Mouse (Mus musculus) heart, embryonic 10.5 days (tissue): ENCODE data around the gene Sox5. TPM values are rescaled to one million over a fixed set of nuclear protein-coding genes. Genes with fewer than 3 reads are reported as not detected.

Source experiments
- DNase-seq: peaks from one replicate; pipeline ENCODE4 v3.0.0-alpha.2; 2017; ENCODE audit warnings: low spot score
- H3K27ac ChIP-seq: fragments of 300-500 bp; sonication (generic); 2 replicates; pipeline ENCODE4 v1.5.1; 2016; ENCODE audit warnings: mild to moderate bottlenecking
- H3K27me3 ChIP-seq: fragments of 300-500 bp; sonication (generic); 2 replicates; pipeline ENCODE4 v1.6.1; 2016; ENCODE audit warnings: mild to moderate bottlenecking; ENCODE audit not compliant: poor library complexity, insufficient read depth, severe bottlenecking
- H3K36me3 ChIP-seq: fragments of 300-500 bp; sonication (generic); 2 replicates; pipeline ENCODE4 v1.6.1; 2016; ENCODE audit warnings: mild to moderate bottlenecking, moderate library complexity
- H3K4me1 ChIP-seq: fragments of 300-500 bp; sonication (generic); 2 replicates; pipeline ENCODE4 v1.6.1; 2016; ENCODE audit warnings: mild to moderate bottlenecking
- H3K4me3 ChIP-seq: fragments of 300-500 bp; sonication (generic); 2 replicates; pipeline ENCODE4 v1.5.1; 2016; ENCODE audit warnings: mild to moderate bottlenecking, moderate library complexity
- H3K9me3 ChIP-seq: fragments of 300-500 bp; sonication (generic); 2 replicates; pipeline ENCODE4 v1.6.1; 2016; ENCODE audit warnings: mild to moderate bottlenecking, moderate library complexity
- WGBS: fragments of 180-500 bp; shearing (Covaris S2); methylation state at CpG from one replicate; pipeline ENCODE4 v1.1.7; 2016; 5-methylcytosine and 5-hydroxymethylcytosine counted together
- polyA plus RNA-seq: library from polyadenylated mRNA; unstranded; fragments of >200 nt; fragmentation: Nextera tagmentation; extraction: Ambion mirVana; gene quantifications from 2 replicates; pipeline ENCODE4 v1.2.1, GENCODE M21; 2016

Gene Sox5
- polyA plus RNA-seq, 1 experiment from 2014 or later: 17.1 TPM

GRCm38 (mm10) chr6:144361267-144362038 lies 420.3 kb downstream of the Sox5 start:
- WGBS: 12% methylated on average over 5 of the region's 5 CpGs
- H3K9me3 ChIP-seq: no peaks in the 10 kb centered on the region
- H3K4me1 ChIP-seq: peaks cover 10% of the 10 kb centered on the region; the same call in 1 of the 2 replicates
- no peak for DNase-seq
- 0 out of 2 replicates have a peak overlapping the region, but pooled peaks have one; percentile 2 for H3K27ac ChIP-seq
- no peaks in the 10 kb centered on the region for H3K27me3 ChIP-seq
- no peaks in the 10 kb centered on the region for H3K36me3 ChIP-seq
- H3K4me3 ChIP-seq: 0 out of 2 replicates have a peak overlapping the region, but pooled peaks have one; percentile 5

GRCm38 (mm10) chr6:144357081-144357480 lies 424.7 kb downstream of the Sox5 start:
- Histone ChIP-seq H3K27ac (no peak overlapping the region), H3K36me3 (no peaks in the 10 kb centered on the region), H3K27me3 (no peaks in the 10 kb centered on the region), H3K4me3 (no peak overlapping the region), H3K9me3 (no peaks in the 10 kb centered on the region), H3K4me1 (peaks cover 10% of the 10 kb centered on the region; the same call in 1 of the 2 replicates)
- peak; percentile 7 for DNase-seq
- 74% methylated on average over 4 of the region's 4 CpGs for WGBS

GRCm38 (mm10) chr6:144351049-144351448 lies 430.7 kb downstream of the Sox5 start:
- DNase-seq: no peak
- no peaks in the 10 kb centered on the region for H3K4me1 ChIP-seq
- no peak overlapping the region for H3K4me3 ChIP-seq
- no peaks in the 10 kb centered on the region for H3K27me3 ChIP-seq
- H3K9me3 ChIP-seq: no peaks in the 10 kb centered on the region
- H3K36me3 ChIP-seq: no peaks in the 10 kb centered on the region
- H3K27ac ChIP-seq: no peak overlapping the region
- 86% methylated on average over 6 of the region's 6 CpGs for WGBS

GRCm38 (mm10) chr6:144343338-144343737 lies 438.4 kb downstream of the Sox5 start:
- no peak overlapping the region for H3K27ac ChIP-seq
- no peaks in the 10 kb centered on the region for H3K36me3 ChIP-seq
- peaks cover 3% of the 10 kb centered on the region; the same call in 1 of the 2 replicates for H3K4me1 ChIP-seq
- H3K4me3 ChIP-seq: no peak overlapping the region
- DNase-seq: no peak
- no peaks in the 10 kb centered on the region; the same call in 1 of the 2 replicates for H3K27me3 ChIP-seq
- H3K9me3 ChIP-seq: no peaks in the 10 kb centered on the region; the same call in 1 of the 2 replicates
- WGBS: 52% methylated on average over 11 of the region's 11 CpGs

GRCm38 (mm10) chr6:144339554-144339953 lies 442.2 kb downstream of the Sox5 start:
- Histone ChIP-seq H3K9me3 (no peaks in the 10 kb centered on the region; the same call in 1 of the 2 replicates), H3K36me3 (no peaks in the 10 kb centered on the region), H3K4me3 (no peak overlapping the region), H3K4me1 (peaks cover 3% of the 10 kb centered on the region; the same call in 1 of the 2 replicates), H3K27me3 (no peaks in the 10 kb centered on the region; the same call in 1 of the 2 replicates), H3K27ac (no peak overlapping the region)
- DNase-seq: no peak
- 85% methylated on average over 3 of the region's 3 CpGs for WGBS

- DNase-seq: no peak
- Histone ChIP-seq H3K27ac (no peak overlapping the region), H3K4me1 (peaks cover 3% of the 10 kb centered on the region; the same call in 1 of the 2 replicates), H3K27me3 (no peaks in the 10 kb centered on the region; the same call in 1 of the 2 replicates), H3K4me3 (no peak overlapping the region), H3K36me3 (no peaks in the 10 kb centered on the region), H3K9me3 (no peaks in the 10 kb centered on the region; the same call in 1 of the 2 replicates)
- 73% methylated on average over 13 of the region's 13 CpGs for WGBS
Measured at GRCm38 (mm10) chr6:144339006-144339405, 442.8 kb downstream of the Sox5 start.

GRCm38 (mm10) chr6:144338221-144338620 lies 443.6 kb downstream of the Sox5 start:
- Histone ChIP-seq H3K4me3 (no peak overlapping the region), H3K27ac (no peak overlapping the region), H3K4me1 (peaks cover 3% of the 10 kb centered on the region; the same call in 1 of the 2 replicates), H3K36me3 (no peaks in the 10 kb centered on the region), H3K9me3 (no peaks in the 10 kb centered on the region; the same call in 1 of the 2 replicates), H3K27me3 (no peaks in the 10 kb centered on the region; the same call in 1 of the 2 replicates)
- no peak for DNase-seq
- WGBS: 82% methylated on average over 4 of the region's 4 CpGs

GRCm38 (mm10) chr6:144337436-144337969 lies 444.3 kb downstream of the Sox5 start:
- WGBS: 49% methylated on average over 14 of the region's 14 CpGs
- Histone ChIP-seq H3K9me3 (no peaks in the 10 kb centered on the region; the same call in 1 of the 2 replicates), H3K4me1 (peaks cover 3% of the 10 kb centered on the region; the same call in 1 of the 2 replicates), H3K36me3 (no peaks in the 10 kb centered on the region), H3K27ac (no peak overlapping the region), H3K27me3 (no peaks in the 10 kb centered on the region; the same call in none of the 2 replicates), H3K4me3 (no peak overlapping the region)
- no peak for DNase-seq

GRCm38 (mm10) chr6:144336789-144337188 lies 445.0 kb downstream of the Sox5 start:
- Histone ChIP-seq H3K36me3 (no peaks in the 10 kb centered on the region), H3K4me1 (peaks cover 3% of the 10 kb centered on the region; the same call in 1 of the 2 replicates), H3K4me3 (no peak overlapping the region), H3K9me3 (no peaks in the 10 kb centered on the region; the same call in 1 of the 2 replicates), H3K27me3 (no peaks in the 10 kb centered on the region; the same call in none of the 2 replicates), H3K27ac (no peak overlapping the region)
- DNase-seq: peak; percentile 16
- WGBS: 88% methylated on average over 4 of the region's 4 CpGs

- H3K27me3 ChIP-seq: peaks cover 4% of the 10 kb centered on the region; the same call in 1 of the 2 replicates
- H3K36me3 ChIP-seq: no peaks in the 10 kb centered on the region
- H3K4me3 ChIP-seq: no peak overlapping the region
- no peak overlapping the region for H3K27ac ChIP-seq
- no peaks in the 10 kb centered on the region for H3K4me1 ChIP-seq
- 81% methylated on average over 4 of the region's 4 CpGs for WGBS
- H3K9me3 ChIP-seq: no peaks in the 10 kb centered on the region
- DNase-seq: no peak
Measured at GRCm38 (mm10) chr6:144333146-144333545, 448.6 kb downstream of the Sox5 start.

GRCm38 (mm10) chr6:144332027-144332426 lies 449.8 kb downstream of the Sox5 start:
- no peaks in the 10 kb centered on the region for H3K4me1 ChIP-seq
- WGBS: 78% methylated on average over 4 of the region's 4 CpGs
- no peaks in the 10 kb centered on the region for H3K9me3 ChIP-seq
- DNase-seq: peak; percentile 14
- H3K4me3 ChIP-seq: no peak overlapping the region
- H3K27me3 ChIP-seq: peaks cover 4% of the 10 kb centered on the region; the same call in 1 of the 2 replicates
- no peaks in the 10 kb centered on the region for H3K36me3 ChIP-seq
- H3K27ac ChIP-seq: no peak overlapping the region

- 76% methylated on average over 2 of the region's 2 CpGs for WGBS
- Histone ChIP-seq H3K27ac (no peak overlapping the region), H3K27me3 (peaks cover 9% of the 10 kb centered on the region; the same call in 1 of the 2 replicates), H3K36me3 (no peaks in the 10 kb centered on the region), H3K4me1 (no peaks in the 10 kb centered on the region), H3K4me3 (no peak overlapping the region), H3K9me3 (no peaks in the 10 kb centered on the region)
- peak; percentile 3 for DNase-seq
Measured at GRCm38 (mm10) chr6:144329311-144329930, 452.4 kb downstream of the Sox5 start.
